7 mouse cellular contexts compared by ENCODE assay signal in genomic region chr8:109705320-109706075, GRCm38 (mm10). TPM values are rescaled to one million over a fixed set of nuclear protein-coding genes. Genes with fewer than 3 reads are reported as not detected.
DNase-seq lines count a peak whose midpoint lies in the region; ATAC-seq and TF ChIP-seq lines count a peak whose summit lies in the region.

Zfp821 (plus strand) TSS chr8:109705546.

- H3K4me3 ChIP-seq in embryonic facial prominence, embryonic 12.5 days: peak within 1 kb of the TSS; percentile 93
- H3K4me3 ChIP-seq in heart, adult 2 months: peak within 1 kb of the TSS; percentile 80
- H3K4me3 ChIP-seq in limb, embryonic 13.5 days: peak within 1 kb of the TSS; percentile 83
- H3K4me3 ChIP-seq in midbrain, embryonic 16.5 days (ENCODE audit: low read depth, low read length): peak within 1 kb of the TSS; percentile 93

- H3K4me1 ChIP-seq in embryonic facial prominence, embryonic 12.5 days: peaks cover 29% of the 10 kb centered on the region
- peaks cover 4% of the 10 kb centered on the region for H3K4me1 ChIP-seq in heart, adult 2 months (ENCODE audit: control insufficient read depth, insufficient read depth, low read length)
- peaks cover 28% of the 10 kb centered on the region for H3K4me1 ChIP-seq in limb, embryonic 13.5 days
- H3K4me1 ChIP-seq in midbrain, embryonic 16.5 days (ENCODE audit: control insufficient read depth, insufficient read depth, low read length): peaks cover 24% of the 10 kb centered on the region

- peak within 1 kb of the TSS; percentile 96 for H3K9ac ChIP-seq in embryonic facial prominence, embryonic 12.5 days
- H3K9ac ChIP-seq in heart, adult 2 months (ENCODE audit: low read depth, low read length): peak within 1 kb of the TSS; percentile 93
- peak within 1 kb of the TSS; percentile 95 for H3K9ac ChIP-seq in limb, embryonic 13.5 days
- peak within 1 kb of the TSS; percentile 100 for H3K9ac ChIP-seq in midbrain, embryonic 16.5 days (ENCODE audit: low read depth, low read length)

- peak; percentile 83 for ATAC-seq in embryonic facial prominence, embryonic 12.5 days (ENCODE audit: insufficient number of reproducible peaks, insufficient read depth, low FRiP score, low TSS enrichment)
- peak; percentile 87 for ATAC-seq in limb, embryonic 13.5 days (ENCODE audit: low FRiP score, low read depth)
- ATAC-seq in midbrain, embryonic 16.5 days: peak; percentile 81

- peak; percentile 51; the same call in 1 of the 2 replicates for TF ChIP-seq POLR2A in heart, adult 2 months (IDR thresholded peaks at IDR 0.05; ENCODE audit: insufficient read depth, low read depth, low read length)

- H3K9me3 ChIP-seq in embryonic facial prominence, embryonic 12.5 days: no peaks in the 10 kb centered on the region
- 0 out of 2 replicates have a peak, but pooled peaks cover 4% of the 10 kb centered on the region for H3K9me3 ChIP-seq in limb, embryonic 13.5 days
- H3K9me3 ChIP-seq in midbrain, embryonic 16.5 days (replicated peaks; ENCODE audit: control insufficient read depth, low read length, poor library complexity, severe bottlenecking): no peaks in the 10 kb centered on the region

- no peaks in the 10 kb centered on the region for H3K27me3 ChIP-seq in embryonic facial prominence, embryonic 12.5 days
- no peaks in the 10 kb centered on the region for H3K27me3 ChIP-seq in heart, adult 2 months (ENCODE audit: control insufficient read depth, insufficient read depth, low read length)
- H3K27me3 ChIP-seq in limb, embryonic 13.5 days: 0 out of 2 replicates have a peak, but pooled peaks cover 6% of the 10 kb centered on the region
- H3K27me3 ChIP-seq in midbrain, embryonic 16.5 days (ENCODE audit: control insufficient read depth, insufficient read depth, low read depth, low read length): no peaks in the 10 kb centered on the region; the same call in 1 of the 2 replicates

- peaks cover 26% of the 10 kb centered on the region for H3K36me3 ChIP-seq in embryonic facial prominence, embryonic 12.5 days
- peaks cover 2% of the 10 kb centered on the region; the same call in 1 of the 2 replicates for H3K36me3 ChIP-seq in heart, adult 2 months (ENCODE audit: control insufficient read depth, insufficient read depth, low read length)
- H3K36me3 ChIP-seq in limb, embryonic 13.5 days: peaks cover 30% of the 10 kb centered on the region
- H3K36me3 ChIP-seq in midbrain, embryonic 16.5 days (ENCODE audit: control insufficient read depth, insufficient read depth, low read length): peaks cover 15% of the 10 kb centered on the region

- H3K79me2 ChIP-seq in heart, adult 2 months (replicated peaks; ENCODE audit: control insufficient read depth, insufficient read depth, low read length): no peaks in the 10 kb centered on the region

- H3K27ac ChIP-seq in embryonic facial prominence, embryonic 12.5 days: peak within 1 kb of the TSS; percentile 96
- peak within 1 kb of the TSS; percentile 84 for H3K27ac ChIP-seq in heart, adult 2 months
- peak within 1 kb of the TSS; percentile 92 for H3K27ac ChIP-seq in limb, embryonic 13.5 days
- peak within 1 kb of the TSS; percentile 98 for H3K27ac ChIP-seq in midbrain, embryonic 16.5 days (ENCODE audit: low read length)

- no peak for TF ChIP-seq CTCF in heart, adult 2 months (IDR thresholded peaks at IDR 0.05)

- no peak for TF ChIP-seq EP300 in heart, adult 2 months (IDR thresholded peaks at IDR 0.05; ENCODE audit: insufficient read depth, low read depth, low read length)

- peak within 1 kb of the TSS; percentile 87 for H3K4me2 ChIP-seq in embryonic facial prominence, embryonic 12.5 days (replicated peaks)
- H3K4me2 ChIP-seq in limb, embryonic 13.5 days (replicated peaks): peak within 1 kb of the TSS; percentile 89
- H3K4me2 ChIP-seq in midbrain, embryonic 16.5 days (ENCODE audit: low read length): peak within 1 kb of the TSS; percentile 89

- intact Hi-C loops in heart, adult 2 months (cut with DNase I): loop anchor here (1.0 kb wide), 1 partner anchor 12 kb away; the partner anchor contains the start of gene Ist1

- peak; percentile 96 for DNase-seq in adrenal gland, postnatal 25 days
- peak; percentile 96 to 97 for DNase-seq in heart, adult 2 months
- DNase-seq in kidney, adult 8-10 months: peak; percentile 91 to 92
- peak; percentile 93 to 96 for DNase-seq in spleen, postnatal 10 days (ENCODE audit: low spot score in 2 of 2)

- under 1% methylated on average over 85 of the region's 100 CpGs for WGBS in embryonic facial prominence, embryonic 12.5 days
- WGBS in heart, adult 2 months: under 1% methylated on average over 90 of the region's 100 CpGs
- WGBS in limb, embryonic 13.5 days: under 1% methylated on average over 54 of the region's 100 CpGs
- under 1% methylated on average over 67 of the region's 100 CpGs for WGBS in midbrain, embryonic 16.5 days

RNA-seq across cellular contexts. Expression of gene Zfp821, which starts in this region (rescaled TPM):
- 10.8 and 13.3 TPM in 2 replicates for total RNA-seq in adrenal gland, postnatal 25 days (2021)
- polyA plus RNA-seq in embryonic facial prominence, embryonic 12.5 days (2016; fragmentation: Nextera tagmentation; extraction: Ambion mirVana): 58.2 and 60.6 TPM in 2 replicates
- total RNA-seq in heart, adult 2 months (2021): 1 to 10 TPM; 4.9 to 7.0 TPM
- 4.3 and 5.6 TPM in 2 replicates for polyA plus RNA-seq in heart, adult 2 months (2012; rRNA removed)
- polyA plus RNA-seq in limb, embryonic 13.5 days (2015; fragmentation: Nextera tagmentation; extraction: Ambion mirVana): 38.7 and 40.4 TPM in 2 replicates
- 69.6 and 76.1 TPM in 2 replicates for polyA plus RNA-seq in midbrain, embryonic 16.5 days (2015; fragmentation: Nextera tagmentation; extraction: Ambion mirVana)

Comparison
In these comparisons a context has a peak if more than half of its experiments do, and no peak if none do; other contexts are left out.
1. Peak in every context shown above with its lines: DNase-seq, ATAC-seq, H3K4me3 ChIP-seq and H3K27ac ChIP-seq.